Mouse (Mus musculus) hindbrain, embryonic 16.5 days (tissue): ENCODE measurements around the gene BC080695. TPM values are rescaled to one million over a fixed set of nuclear protein-coding genes. Genes with fewer than 3 reads are reported as not detected.
"Not testable (repeated sequence)": the region's sequence is repeated elsewhere in the genome, so short reads cannot be mapped to it uniquely, and the experiment has no call there.

Experiments used
- ATAC-seq: fragments of 200-750 bp; cut with Nextera tagmentation; 2 replicates; pipeline ENCODE4 v1.8.0; 2017; ENCODE audit warnings: moderate TSS enrichment, moderate library complexity
- H3K27ac ChIP-seq: fragments of 300-500 bp; sonication (generic); 2 replicates; pipeline ENCODE4 v1.5.1; 2014; ENCODE audit warnings: low read depth, mild to moderate bottlenecking, control low read depth, low read length, moderate library complexity
- H3K27me3 ChIP-seq: fragments of 300-500 bp; sonication (generic); replicated peaks from 2 replicates; pipeline ENCODE4 v1.6.1; 2014; ENCODE audit warnings: low read length; ENCODE audit not compliant: control insufficient read depth, insufficient read depth
- H3K36me3 ChIP-seq: fragments of 300-500 bp; sonication (generic); 2 replicates; pipeline ENCODE4 v1.6.1; 2014; ENCODE audit warnings: mild to moderate bottlenecking, low read length, moderate library complexity, mixed read lengths; ENCODE audit not compliant: control insufficient read depth, insufficient read depth
- H3K4me1 ChIP-seq: fragments of 300-500 bp; sonication (generic); 2 replicates; pipeline ENCODE4 v1.6.1; 2014; ENCODE audit warnings: low read depth, low read length; ENCODE audit not compliant: control insufficient read depth, insufficient read depth
- H3K4me2 ChIP-seq: fragments of 300-500 bp; sonication (generic); 2 replicates; pipeline ENCODE4 v1.6.1; 2014; ENCODE audit warnings: mild to moderate bottlenecking, low read length, control low read depth, moderate library complexity
- H3K4me3 ChIP-seq: fragments of 300-500 bp; sonication (generic); 2 replicates; pipeline ENCODE4 v1.5.1; 2014; ENCODE audit warnings: mild to moderate bottlenecking, low read length, control low read depth, moderate library complexity
- H3K9ac ChIP-seq: fragments of 300-500 bp; sonication (generic); 2 replicates; pipeline ENCODE4 v1.6.1; 2014; ENCODE audit warnings: low read depth, mild to moderate bottlenecking, control low read depth, low read length, moderate library complexity
- H3K9me3 ChIP-seq: fragments of 300-500 bp; sonication (generic); 2 replicates; pipeline ENCODE4 v1.6.1; 2014; ENCODE audit warnings: mild to moderate bottlenecking, low read length, moderate library complexity; ENCODE audit not compliant: control insufficient read depth
- WGBS: fragments of 180-500 bp; shearing (Covaris S2); extraction: QIAGEN DNeasy Blood & Tissue Kit; methylation state at CpG from one replicate; pipeline ENCODE4 v1.1.7; 2014; 5-methylcytosine and 5-hydroxymethylcytosine counted together
- polyA plus RNA-seq: library from polyadenylated mRNA; unstranded; fragments of >200 nt; fragmentation: Nextera tagmentation; extraction: Ambion mirVana; gene quantifications from 2 replicates; pipeline ENCODE4 v1.2.1, GENCODE M21; 2015

BC080695 gene
- not detected in 2 replicates for polyA plus RNA-seq

- ATAC-seq, H3K9me3 ChIP-seq, H3K4me3 ChIP-seq, H3K4me1 ChIP-seq, H3K27ac ChIP-seq, H3K4me2 ChIP-seq, H3K27me3 ChIP-seq, H3K9ac ChIP-seq, H3K36me3 ChIP-seq: not testable (repeated sequence)
- no CpG with 5 or more reads among the region's 3 CpGs for WGBS
These were observed at the start of gene BC080695, which contains the start of gene Gm13057 for GRCm38 (mm10) chr4:143551400-143551799. BC080695 (plus strand) TSS chr4:143551700. Gm13057 (plus strand) TSS chr4:143551709.

- Histone ChIP-seq H3K9ac (no peak within 1 kb of the TSS), H3K4me3 (no peak within 1 kb of the TSS), H3K4me1 (no peaks in the 10 kb centered on the region), H3K9me3 (no peaks in the 10 kb centered on the region), H3K36me3 (no peaks in the 10 kb centered on the region), H3K27me3 (no peaks in the 10 kb centered on the region), H3K27ac (no peak within 1 kb of the TSS), H3K4me2 (no peak within 1 kb of the TSS)
- 86% methylated on average over 3 of the region's 3 CpGs for WGBS
- ATAC-seq: no peak
These were observed 40.5 kb upstream of the BC080695 start, which contains the start of gene Gm13043 for GRCm38 (mm10) chr4:143511043-143511442. Gm13043 (plus strand) TSS chr4:143511343.

- H3K9ac ChIP-seq, H3K4me3 ChIP-seq, ATAC-seq, H3K27me3 ChIP-seq, H3K27ac ChIP-seq, H3K36me3 ChIP-seq, H3K4me2 ChIP-seq, H3K4me1 ChIP-seq, H3K9me3 ChIP-seq: not testable (repeated sequence)
- no CpG with 5 or more reads among the region's 3 CpGs for WGBS
These were observed 15.8 kb upstream of the BC080695 start, which contains the start of gene Gm13040 for GRCm38 (mm10) chr4:143535654-143536053. Gm13040 (plus strand) TSS chr4:143535954.

GRCm38 (mm10) chr4:143611927-143612326, 60.4 kb downstream of the BC080695 start:
- WGBS: 84% methylated on average over 9 of the region's 9 CpGs
- not testable (repeated sequence) for H3K4me3 ChIP-seq, H3K27ac ChIP-seq, H3K36me3 ChIP-seq, H3K4me2 ChIP-seq, ATAC-seq, H3K4me1 ChIP-seq, H3K9ac ChIP-seq, H3K9me3 ChIP-seq, H3K27me3 ChIP-seq

- H3K4me3 ChIP-seq, H3K27me3 ChIP-seq, H3K4me2 ChIP-seq, H3K9me3 ChIP-seq, H3K27ac ChIP-seq, H3K36me3 ChIP-seq, H3K9ac ChIP-seq, H3K4me1 ChIP-seq, ATAC-seq: not testable (repeated sequence)
These were observed 63.2 kb downstream of the BC080695 start, which contains the start of gene Gm13083 for GRCm38 (mm10) chr4:143614703-143615102. Gm13083 (plus strand) TSS chr4:143615003.

GRCm38 (mm10) chr4:143618101-143618500, 66.6 kb downstream of the BC080695 start:
- not testable (repeated sequence) for H3K4me3 ChIP-seq, H3K27me3 ChIP-seq, H3K36me3 ChIP-seq, H3K4me1 ChIP-seq, H3K9ac ChIP-seq, H3K27ac ChIP-seq, H3K4me2 ChIP-seq, H3K9me3 ChIP-seq, ATAC-seq
- 90% methylated on average over 4 of the region's 4 CpGs for WGBS

Other genes starting within 250 kb of the BC080695 start
- 0.38 and 0.69 TPM in 2 replicates for gene Lrrc38, start 201.9 kb upstream of the BC080695 start, polyA plus RNA-seq
- not detected in 2 replicates for gene Pramel1, start 157.3 kb upstream of the BC080695 start, polyA plus RNA-seq
- 21.7 and 23.2 TPM in 2 replicates for gene Pramef8, start 139.3 kb upstream of the BC080695 start, polyA plus RNA-seq
- gene Oog4, start 101.4 kb upstream of the BC080695 start, polyA plus RNA-seq: not detected in 2 replicates
- not detected in 2 replicates for gene Gm13043, start 40.4 kb upstream of the BC080695 start, polyA plus RNA-seq
- gene Gm13040, start 15.7 kb upstream of the BC080695 start, polyA plus RNA-seq: not detected in 2 replicates
- gene Gm13057, start within 50 bp of the BC080695 start, polyA plus RNA-seq: not detected in 2 replicates
- not detected in 2 replicates for gene Gm13083, start 63.3 kb downstream of the BC080695 start, polyA plus RNA-seq
- not detected in 2 replicates for gene Gm13088, start 105.5 kb downstream of the BC080695 start, polyA plus RNA-seq
- not detected in 2 replicates for gene Gm13089, start 151.0 kb downstream of the BC080695 start, polyA plus RNA-seq
- not detected in 2 replicates for gene Gm13078, start 167.8 kb downstream of the BC080695 start, polyA plus RNA-seq
- not detected in 2 replicates for gene Gm13023, start 237.7 kb downstream of the BC080695 start, polyA plus RNA-seq